Mouse (Mus musculus) thymus, adult 2 months (tissue): ENCODE data around the gene Trir. TPM values are rescaled to one million over a fixed set of nuclear protein-coding genes. Genes with fewer than 3 reads are reported as not detected.
A peak's percentile ranks its signal among the peaks of the same experiment; 100 is the strongest.

Experiments used
- DNase-seq: peaks from one replicate; pipeline ENCODE4 v3.0.0; 2021
- H3K27ac ChIP-seq: fragments of 200-500 bp; 2 replicates; pipeline ENCODE4 v1.5.1; 2012; ENCODE audit warnings: low read length, control low read depth; ENCODE audit not compliant: control insufficient read depth, insufficient read depth
- H3K27me3 ChIP-seq: fragments of 200-500 bp; 2 replicates; pipeline ENCODE4 v1.6.1; 2012; ENCODE audit warnings: mild to moderate bottlenecking, low read length, moderate library complexity, mixed read lengths; ENCODE audit not compliant: control insufficient read depth, insufficient read depth
- H3K36me3 ChIP-seq: fragments of 200-500 bp; 2 replicates; pipeline ENCODE4 v1.6.1; 2012; ENCODE audit warnings: mild to moderate bottlenecking, low read length, moderate library complexity; ENCODE audit not compliant: control insufficient read depth, insufficient read depth
- H3K4me1 ChIP-seq: fragments of 200-500 bp; replicated peaks from 2 replicates; pipeline ENCODE4 v1.6.1; 2012; ENCODE audit warnings: low read length; ENCODE audit not compliant: control insufficient read depth, insufficient read depth
- H3K4me3 ChIP-seq: fragments of 200-500 bp; 2 replicates; pipeline ENCODE4 v1.5.1; 2012; ENCODE audit warnings: mild to moderate bottlenecking, low read length, control low read depth, moderate library complexity; ENCODE audit not compliant: control insufficient read depth, insufficient read depth
- CTCF ChIP-seq: fragments of 200-500 bp; IDR thresholded peaks from 2 replicates; pipeline ENCODE4 v1.5.1; 2012; ENCODE audit warnings: mild to moderate bottlenecking, control low read depth, low read length, moderate library complexity, borderline replicate concordance; ENCODE audit not compliant: control insufficient read depth, poor library complexity, insufficient read depth; ENCODE audit errors: extremely low read depth
- POLR2A ChIP-seq: fragments of 200-500 bp; IDR thresholded peaks from 2 replicates; pipeline ENCODE4 v1.6.1; 2012; ENCODE audit warnings: mild to moderate bottlenecking, low read length, control low read depth, moderate library complexity; ENCODE audit not compliant: control insufficient read depth, poor library complexity, insufficient read depth; ENCODE audit errors: extremely low read depth
- WGBS: fragments of 180-500 bp; shearing (Covaris S2); methylation state at CpG from one replicate; pipeline ENCODE4 v1.1.7; 2018; 5-methylcytosine and 5-hydroxymethylcytosine counted together
- polyA plus RNA-seq: library from polyadenylated mRNA; depleted of rRNA; stranded (reverse); fragments of >200 nt; gene quantifications from 2 replicates; pipeline ENCODE4 v1.2.3, GENCODE M21; 2012; rRNA removed

Gene Trir
- polyA plus RNA-seq: 172 and 173 TPM in 2 replicates

DNA sequence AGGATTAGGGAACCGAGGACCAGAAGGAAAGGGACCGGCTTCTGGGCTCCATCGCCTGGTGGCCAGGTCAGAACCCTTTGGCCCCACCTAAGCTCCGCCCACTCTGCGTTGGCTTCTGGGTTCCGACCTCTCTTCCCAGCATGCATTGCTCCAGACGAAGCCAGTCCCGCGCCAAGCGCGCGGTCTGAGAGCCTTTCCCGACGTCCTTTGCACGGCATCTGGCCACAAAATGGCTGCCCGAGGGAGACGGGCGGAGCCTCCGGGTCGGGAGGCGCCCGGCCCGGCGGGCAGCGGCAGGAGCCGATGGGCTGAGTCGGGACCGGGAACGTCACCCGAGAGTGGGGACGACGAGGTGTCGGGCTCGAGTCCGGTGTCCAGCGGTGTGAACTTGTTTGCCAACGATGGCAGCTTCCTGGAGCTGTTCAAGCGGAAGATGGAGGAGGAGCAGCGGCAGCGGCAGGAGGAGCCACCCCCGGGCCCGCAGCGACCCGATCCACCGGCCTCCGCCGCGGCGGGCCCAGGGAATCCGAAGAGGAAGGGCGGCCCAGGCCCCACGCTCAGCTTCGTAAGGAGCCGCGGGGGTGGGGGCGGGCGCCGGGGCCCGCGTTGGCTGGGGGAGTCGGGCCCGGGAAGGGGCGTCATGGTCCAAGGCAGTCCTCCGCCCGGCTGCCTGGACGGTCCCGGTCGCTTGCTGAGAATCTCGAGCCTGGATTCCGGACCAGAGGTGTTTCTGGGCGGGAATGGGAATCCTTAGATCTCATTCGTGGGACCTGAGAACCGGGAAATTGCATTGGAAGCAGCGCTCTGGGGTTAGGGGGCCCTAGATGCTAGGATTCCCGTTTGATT lies at the start of gene Trir:
TSS of gene Trir (plus strand) at position 154 of the 846 bp plus-strand sequence.
- WGBS: under 1% methylated on average over 74 of the region's 75 CpGs
- Histone ChIP-seq H3K4me3 (peak within 1 kb of the TSS; percentile 82), H3K36me3 (peaks cover 23% of the 10 kb centered on the region), H3K27me3 (no peaks in the 10 kb centered on the region), H3K4me1 (peaks cover 23% of the 10 kb centered on the region), H3K27ac (peak within 1 kb of the TSS; percentile 54; the same call in 1 of the 2 replicates)
- DNase-seq: peak; percentile 95
- TF ChIP-seq POLR2A (peak; percentile 98), CTCF (0 out of 2 replicates have a peak, but pooled peaks have one; percentile 52)

GRCm38 (mm10) chr8:84977435-84978247 lies 49.0 kb upstream of the Trir start:
- TF ChIP-seq POLR2A (peak; percentile 70), CTCF (no peak)
- Histone ChIP-seq H3K4me3 (peak overlapping the region; percentile 79), H3K4me1 (peaks cover 34% of the 10 kb centered on the region), H3K27ac (peak overlapping the region; percentile 79), H3K27me3 (no peaks in the 10 kb centered on the region), H3K36me3 (no peaks in the 10 kb centered on the region)
- peak; percentile 81 for DNase-seq
- under 1% methylated on average over 70 of the region's 70 CpGs for WGBS

GRCm38 (mm10) chr8:84978248-84978940 lies 48.2 kb upstream of the Trir start, which contains the start of gene Junb:
Gene Junb, minus strand, starts transcription at chr8:84978718.
- H3K4me1 ChIP-seq: peaks cover 37% of the 10 kb centered on the region
- WGBS: under 1% methylated on average over 63 of the region's 63 CpGs
- peak within 1 kb of the TSS; percentile 87 for H3K27ac ChIP-seq
- peak; percentile 94 for DNase-seq
- 0 out of 2 replicates have a peak, but pooled peaks have one; percentile 41 for TF ChIP-seq CTCF
- peak; percentile 100 for TF ChIP-seq POLR2A
- peak within 1 kb of the TSS; percentile 79 for H3K4me3 ChIP-seq
- no peaks in the 10 kb centered on the region for H3K36me3 ChIP-seq
- no peaks in the 10 kb centered on the region for H3K27me3 ChIP-seq

DNA sequence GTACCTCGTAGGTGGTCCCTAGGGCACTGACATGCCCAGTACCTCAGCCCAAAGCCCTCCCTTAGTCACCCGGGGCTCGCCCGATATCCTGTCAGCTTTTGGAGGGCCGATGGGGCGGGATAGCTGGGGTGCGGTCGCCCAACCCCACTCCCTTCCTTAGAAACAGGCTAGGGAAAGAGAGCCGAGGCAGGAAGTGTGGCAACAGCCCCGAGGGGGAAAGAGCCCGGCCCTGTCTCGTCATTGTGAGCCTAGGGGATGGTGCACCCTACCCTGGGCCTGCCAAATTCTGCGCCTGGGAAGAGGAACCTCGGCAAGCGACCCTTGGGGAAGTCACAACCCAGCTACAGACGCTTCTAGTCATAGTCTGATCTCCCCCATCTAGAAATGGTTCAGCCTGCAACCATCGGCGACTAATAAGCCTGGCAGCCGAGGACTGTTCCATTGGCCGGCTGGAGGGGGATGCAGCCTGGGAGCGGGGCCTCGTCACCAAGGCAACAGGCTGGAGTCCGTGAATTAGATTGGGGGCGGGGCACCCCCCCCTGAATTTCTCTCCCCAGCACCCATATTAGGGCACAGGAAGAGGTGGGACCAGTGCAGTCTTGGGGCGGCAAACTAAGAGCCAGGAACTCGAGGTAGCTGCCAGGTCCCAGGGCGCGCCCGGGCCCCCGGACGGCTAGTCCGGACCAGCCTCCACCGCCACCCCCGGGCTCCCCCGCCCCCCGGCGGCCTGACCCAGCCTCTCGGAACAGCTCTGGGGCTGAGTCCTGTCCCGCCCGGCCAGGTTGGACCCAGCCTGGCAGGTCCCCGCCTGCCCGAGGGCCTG lies 46.8 kb upstream of the Trir start:
- peak overlapping the region; percentile 34 for H3K4me3 ChIP-seq
- 5% methylated on average over 42 of the region's 42 CpGs for WGBS
- no peak for TF ChIP-seq POLR2A
- peak overlapping the region; percentile 87 for H3K27ac ChIP-seq
- peaks cover 44% of the 10 kb centered on the region for H3K4me1 ChIP-seq
- peak; percentile 77 for DNase-seq
- H3K36me3 ChIP-seq: no peaks in the 10 kb centered on the region
- H3K27me3 ChIP-seq: no peaks in the 10 kb centered on the region

- Histone ChIP-seq H3K27ac (peak overlapping the region; percentile 10; the same call in 1 of the 2 replicates), H3K4me1 (peaks cover 49% of the 10 kb centered on the region), H3K4me3 (peak overlapping the region; percentile 34; the same call in 1 of the 2 replicates), H3K27me3 (no peaks in the 10 kb centered on the region), H3K36me3 (no peaks in the 10 kb centered on the region)
- no peak for TF ChIP-seq POLR2A
- no peak for TF ChIP-seq CTCF
- peak; percentile 20 for DNase-seq
- 51% methylated on average over 11 of the region's 11 CpGs for WGBS
These were observed 45.8 kb upstream of the Trir start for GRCm38 (mm10) chr8:84980622-84981358.
